Mouse (Mus musculus) lung, embryonic 14.5 days (tissue): ENCODE data around the gene Mybpc2. TPM values are rescaled to one million over a fixed set of nuclear protein-coding genes. Genes with fewer than 3 reads are reported as not detected.
A peak's percentile ranks its signal among the peaks of the same experiment; 100 is the strongest.

Experiments used
- ATAC-seq: fragments of 200-750 bp; cut with Nextera tagmentation; 2 replicates; pipeline ENCODE4 v1.8.0; 2017; ENCODE audit warnings: mild to moderate bottlenecking, moderate TSS enrichment, moderate library complexity; ENCODE audit not compliant: insufficient read depth
- DNase-seq: peaks from one replicate; pipeline ENCODE4 v3.0.0-alpha.2; 2015
- H3K27ac ChIP-seq: fragments of 300-500 bp; sonication (generic); 2 replicates; pipeline ENCODE4 v1.5.1; 2014; ENCODE audit warnings: low read depth, mild to moderate bottlenecking, moderate library complexity
- H3K27me3 ChIP-seq: fragments of 300-500 bp; sonication (generic); 2 replicates; pipeline ENCODE4 v1.6.1; 2014; ENCODE audit warnings: low read length, control low read depth; ENCODE audit not compliant: insufficient read depth
- H3K36me3 ChIP-seq: fragments of 300-500 bp; sonication (generic); 2 replicates; pipeline ENCODE4 v1.6.1; 2014; ENCODE audit warnings: control low read depth; ENCODE audit not compliant: insufficient read depth
- H3K4me1 ChIP-seq: fragments of 300-500 bp; sonication (generic); 2 replicates; pipeline ENCODE4 v1.6.1; 2014; ENCODE audit warnings: antibody characterized with exemption, control low read depth; ENCODE audit not compliant: insufficient read depth
- H3K4me2 ChIP-seq: fragments of 300-500 bp; sonication (generic); 2 replicates; pipeline ENCODE4 v1.6.1; 2014; ENCODE audit warnings: mild to moderate bottlenecking
- H3K4me3 ChIP-seq: fragments of 300-500 bp; sonication (generic); 2 replicates; pipeline ENCODE4 v1.5.1; 2014; ENCODE audit warnings: low read depth, low read length
- H3K9ac ChIP-seq: fragments of 300-500 bp; sonication (generic); 2 replicates; pipeline ENCODE4 v1.6.1; 2014
- H3K9me3 ChIP-seq: fragments of 300-500 bp; sonication (generic); 2 replicates; pipeline ENCODE4 v1.6.1; 2016; ENCODE audit warnings: low read depth, low read length, control low read depth
- CTCF ChIP-seq: IDR thresholded peaks from 2 replicates; pipeline ENCODE4 v1.5.1; 2016; ENCODE audit warnings: antibody characterized with exemption, low read depth
- WGBS: fragments of 180-500 bp; shearing (Covaris S2); extraction: QIAGEN DNeasy Blood & Tissue Kit; methylation state at CpG from one replicate; pipeline ENCODE4 v1.1.7; 2014; 5-methylcytosine and 5-hydroxymethylcytosine counted together
- polyA plus RNA-seq: library from polyadenylated mRNA; unstranded; fragments of >200 nt; fragmentation: Nextera tagmentation; extraction: Ambion mirVana; gene quantifications from 2 replicates; pipeline ENCODE4 v1.2.1, GENCODE M21; 2014

The Mybpc2 gene
- polyA plus RNA-seq, 1 experiment from 2014 or later: 0.14 TPM

DNA sequence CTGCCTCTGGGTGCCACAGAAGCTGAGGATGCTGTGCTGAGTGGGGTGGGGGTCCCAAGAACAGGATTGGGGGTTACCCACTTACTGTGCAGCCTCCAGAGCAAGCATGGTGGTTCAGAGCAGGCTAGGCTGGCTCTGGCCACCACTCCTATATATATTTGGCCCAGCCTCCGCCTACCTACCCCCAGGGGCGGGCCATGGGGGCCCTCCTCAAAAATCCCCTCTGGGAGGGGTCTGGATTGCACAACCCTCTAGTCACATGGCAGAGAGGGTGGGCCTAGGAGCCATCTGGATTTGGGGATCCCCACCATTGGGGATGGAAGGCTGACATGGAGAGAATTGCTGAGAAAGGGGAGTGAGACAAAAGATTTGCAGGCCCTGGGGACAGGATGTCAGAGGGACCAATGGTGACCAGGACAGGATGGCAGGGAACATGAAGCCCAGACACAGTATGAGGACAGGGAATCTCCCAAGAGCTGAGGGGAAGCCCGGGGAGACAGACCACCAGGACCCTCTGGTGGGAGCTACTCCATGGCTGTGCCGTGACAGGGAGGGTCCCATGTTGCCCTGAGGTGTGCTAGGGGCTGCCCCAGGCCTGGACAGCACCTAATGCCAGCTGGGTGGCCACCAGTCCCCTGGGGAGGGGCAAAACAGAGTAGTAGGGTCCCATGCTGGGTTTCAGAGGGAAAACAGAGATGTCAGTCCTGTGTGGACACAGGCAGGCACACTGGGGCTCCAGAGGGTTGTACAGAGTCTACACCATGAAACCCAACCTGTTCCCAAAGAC, 7.7 kb upstream of the Mybpc2 start, which contains the start of gene Spib:
Gene Spib, minus strand, starts transcription at position 126 of the 787 bp plus-strand sequence.
- Histone ChIP-seq H3K27ac (no peak within 1 kb of the TSS), H3K27me3 (peaks cover 7% of the 10 kb centered on the region; the same call in 1 of the 2 replicates), H3K4me1 (no peaks in the 10 kb centered on the region), H3K9me3 (no peaks in the 10 kb centered on the region), H3K4me2 (no peak within 1 kb of the TSS), H3K4me3 (no peak within 1 kb of the TSS), H3K36me3 (peaks cover 47% of the 10 kb centered on the region), H3K9ac (no peak within 1 kb of the TSS)
- ATAC-seq (no peak), DNase-seq (no peak)
- no peak for TF ChIP-seq CTCF
- 87% methylated on average over 4 of the region's 4 CpGs for WGBS

DNA sequence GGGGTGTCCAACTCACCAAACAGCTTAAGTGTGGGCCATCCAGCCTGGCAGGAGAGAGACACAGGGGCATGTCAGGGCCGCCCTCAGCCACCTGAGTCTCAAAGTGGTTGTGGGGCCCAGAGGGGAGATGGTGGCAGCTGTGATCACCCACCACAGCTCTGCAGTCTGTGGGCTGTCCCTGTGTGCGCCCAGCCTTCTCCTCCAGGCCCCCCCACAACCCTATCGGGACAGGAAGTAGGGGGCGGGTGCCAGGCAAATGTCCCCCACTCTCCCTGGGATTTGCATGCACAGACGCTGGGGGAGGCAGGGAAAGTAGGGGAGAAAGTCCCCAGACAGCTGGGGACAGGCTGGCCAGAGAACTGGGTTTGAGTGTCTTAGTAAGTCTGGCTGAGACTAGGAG, 6.8 kb upstream of the Mybpc2 start:
- TF ChIP-seq CTCF: no peak
- no peak overlapping the region for H3K4me2 ChIP-seq
- H3K9ac ChIP-seq: no peak overlapping the region
- H3K27ac ChIP-seq: no peak overlapping the region
- H3K27me3 ChIP-seq: peaks cover 15% of the 10 kb centered on the region; the same call in 1 of the 2 replicates
- 36% methylated on average over 5 of the region's 5 CpGs for WGBS
- no peak for ATAC-seq
- no peaks in the 10 kb centered on the region for H3K9me3 ChIP-seq
- H3K36me3 ChIP-seq: peaks cover 39% of the 10 kb centered on the region
- no peak for DNase-seq
- H3K4me3 ChIP-seq: no peak overlapping the region
- H3K4me1 ChIP-seq: no peaks in the 10 kb centered on the region

DNA sequence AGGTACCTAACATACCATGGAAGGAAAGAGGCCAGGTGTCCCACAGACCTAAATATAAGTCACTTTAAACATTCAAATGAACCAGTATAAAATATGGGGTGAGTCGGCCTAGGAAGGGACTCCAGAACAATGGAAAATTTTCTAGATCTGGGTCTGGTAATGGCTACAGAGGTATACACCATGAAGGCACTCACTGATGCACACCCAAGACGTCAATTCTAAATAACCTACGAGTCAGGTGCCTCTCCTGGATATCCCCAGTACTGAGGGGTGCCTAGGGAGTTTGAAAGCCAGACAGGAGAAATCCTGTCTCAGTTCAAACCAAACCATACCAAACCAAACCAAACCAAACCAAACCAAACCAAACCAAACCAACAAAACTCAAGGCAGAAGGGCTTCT, 6.1 kb upstream of the Mybpc2 start:
- no peak for TF ChIP-seq CTCF
- no peaks in the 10 kb centered on the region for H3K9me3 ChIP-seq
- peaks cover 17% of the 10 kb centered on the region; the same call in 1 of the 2 replicates for H3K27me3 ChIP-seq
- ATAC-seq (no peak), DNase-seq (no peak)
- H3K27ac ChIP-seq: no peak overlapping the region
- H3K4me3 ChIP-seq: no peak overlapping the region
- peaks cover 33% of the 10 kb centered on the region for H3K36me3 ChIP-seq
- no peak overlapping the region for H3K9ac ChIP-seq
- no peak overlapping the region for H3K4me2 ChIP-seq
- 77% methylated on average over 3 of the region's 3 CpGs for WGBS
- no peaks in the 10 kb centered on the region for H3K4me1 ChIP-seq

DNA sequence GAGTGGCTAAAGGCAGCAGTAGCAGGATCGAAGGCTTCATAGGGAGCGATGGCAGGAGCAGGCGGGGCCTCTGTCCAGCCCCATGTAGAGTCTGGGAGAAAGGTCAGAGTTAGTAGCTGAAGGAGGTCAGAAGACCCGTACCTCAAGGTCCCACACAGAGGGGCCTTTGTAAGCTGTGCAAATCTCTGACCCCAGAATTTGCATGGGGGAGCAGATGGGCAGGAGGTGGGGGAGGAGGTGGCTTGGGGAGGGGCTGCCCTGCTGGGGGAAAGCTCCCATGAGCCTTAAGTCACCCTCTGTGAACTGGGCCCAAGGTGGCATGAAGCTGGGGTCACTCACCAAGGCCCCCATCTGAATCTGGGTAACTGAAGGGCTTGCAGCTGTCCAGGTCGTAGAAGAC, 5.1 kb upstream of the Mybpc2 start:
- 56% methylated on average over 5 of the region's 5 CpGs for WGBS

DNA sequence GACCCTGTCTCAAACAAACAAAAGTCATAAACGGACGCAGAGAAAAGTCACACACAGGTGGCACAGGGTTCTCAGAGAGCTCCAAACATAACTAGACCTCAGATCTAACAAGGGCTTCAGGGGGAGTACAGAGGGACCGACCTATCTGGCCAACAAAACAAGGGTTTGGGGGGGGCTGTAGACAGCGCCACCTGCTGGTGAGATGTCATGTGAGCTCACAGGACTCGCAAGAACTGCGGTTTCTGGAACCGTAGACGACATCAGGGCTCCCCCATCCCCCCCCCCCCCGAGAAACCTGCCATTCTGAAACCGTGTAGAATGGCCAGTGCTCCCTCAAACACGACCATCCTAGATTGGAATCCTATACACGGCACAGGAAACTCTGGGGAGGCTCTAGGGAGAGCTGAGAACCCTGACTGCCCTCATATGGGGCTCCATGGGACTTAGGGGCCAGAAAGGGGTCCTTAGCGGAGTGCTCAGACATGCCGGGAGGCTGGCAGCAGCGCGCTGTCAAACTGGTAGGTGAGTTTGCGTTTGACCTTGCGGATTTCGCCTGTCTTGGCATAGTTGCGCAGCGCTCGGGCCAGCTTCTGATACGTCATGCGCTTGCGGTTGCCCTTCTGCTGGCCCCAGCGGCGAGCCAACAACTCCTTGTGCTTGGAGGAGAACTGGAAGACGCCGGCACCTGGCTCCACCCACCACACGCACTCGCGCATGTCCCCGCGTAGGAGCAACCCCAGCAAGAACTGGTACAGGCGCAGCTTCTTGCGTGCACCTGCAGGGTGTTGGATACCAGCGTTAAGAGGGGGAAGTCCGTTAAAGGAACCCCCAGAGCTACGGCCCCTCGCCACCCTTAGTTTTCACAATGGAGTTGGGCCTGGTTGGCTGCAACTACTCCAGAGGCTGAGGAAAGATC, 3.3 kb upstream of the Mybpc2 start:
- no peaks in the 10 kb centered on the region for H3K9me3 ChIP-seq
- peak overlapping the region; percentile 26 for H3K4me3 ChIP-seq
- ATAC-seq (no peak), DNase-seq (peak; percentile 82)
- H3K4me1 ChIP-seq: 0 out of 2 replicates have a peak, but pooled peaks cover 3% of the 10 kb centered on the region
- peak overlapping the region; percentile 64 for H3K4me2 ChIP-seq
- no peak overlapping the region for H3K27ac ChIP-seq
- peak; percentile 82 for TF ChIP-seq CTCF
- 5% methylated on average over 40 of the region's 40 CpGs for WGBS
- H3K27me3 ChIP-seq: peaks cover 38% of the 10 kb centered on the region; the same call in 1 of the 2 replicates
- peak overlapping the region; percentile 27; the same call in 1 of the 2 replicates for H3K9ac ChIP-seq
- peaks cover 6% of the 10 kb centered on the region for H3K36me3 ChIP-seq

More for the DNA sequence above, 5.1 kb upstream of the Mybpc2 start:
- ATAC-seq (no peak), DNase-seq (no peak)
- Histone ChIP-seq H3K4me1 (0 out of 2 replicates have a peak, but pooled peaks cover 3% of the 10 kb centered on the region), H3K9me3 (no peaks in the 10 kb centered on the region), H3K36me3 (peaks cover 24% of the 10 kb centered on the region), H3K4me3 (no peak overlapping the region), H3K4me2 (no peak overlapping the region), H3K9ac (no peak overlapping the region), H3K27ac (no peak overlapping the region), H3K27me3 (peaks cover 22% of the 10 kb centered on the region; the same call in 1 of the 2 replicates)
- TF ChIP-seq CTCF: no peak

DNA sequence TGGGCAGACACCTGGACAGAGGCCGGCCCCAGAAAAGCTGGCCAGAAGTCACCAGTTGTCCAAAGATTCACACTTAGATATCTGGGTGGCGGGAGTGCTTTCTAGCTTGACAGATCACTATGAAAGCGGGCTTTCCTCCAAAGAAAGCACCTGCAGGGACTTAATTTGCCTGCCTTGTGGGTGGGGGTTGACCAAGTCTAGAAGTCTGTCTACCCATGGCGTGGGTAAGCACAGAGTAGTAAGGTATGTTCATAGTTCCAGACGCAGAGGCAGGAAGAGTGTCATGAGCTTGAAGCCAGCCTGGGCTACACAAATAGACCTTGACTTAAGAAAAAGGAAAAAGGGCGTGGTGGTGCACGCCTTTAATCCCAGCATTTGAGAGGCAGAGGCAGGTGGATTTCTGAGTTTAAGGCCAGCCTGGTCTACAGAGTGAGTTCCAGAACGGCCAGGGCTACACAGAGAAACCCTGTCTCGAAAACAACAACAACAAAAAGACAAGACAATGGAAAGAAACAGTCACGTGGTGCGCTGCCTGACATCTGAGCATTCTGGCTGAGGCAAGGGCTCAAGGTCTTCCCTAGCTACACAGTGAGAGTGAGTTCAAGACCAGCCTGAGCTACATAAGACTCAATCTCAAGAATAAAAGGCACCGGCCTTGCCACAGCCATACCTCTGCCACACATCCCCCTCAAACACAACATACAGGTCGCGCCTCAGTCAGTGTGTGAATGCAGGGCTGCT, 2.1 kb upstream of the Mybpc2 start:
- no peak overlapping the region for H3K4me3 ChIP-seq
- peaks cover 46% of the 10 kb centered on the region for H3K27me3 ChIP-seq
- 0 out of 2 replicates have a peak, but pooled peaks cover 3% of the 10 kb centered on the region for H3K4me1 ChIP-seq
- no peak for TF ChIP-seq CTCF
- ATAC-seq (no peak), DNase-seq (no peak)
- no peak overlapping the region for H3K27ac ChIP-seq
- no peak overlapping the region for H3K9ac ChIP-seq
- H3K36me3 ChIP-seq: no peaks in the 10 kb centered on the region
- H3K4me2 ChIP-seq: no peak overlapping the region
- WGBS: 80% methylated on average over 14 of the region's 14 CpGs
- H3K9me3 ChIP-seq: no peaks in the 10 kb centered on the region
